Mouse (Mus musculus): Measurements from ENCODE around the gene Gstm5.
"Not testable (repeated sequence)": the region's sequence is repeated elsewhere in the genome, so short reads cannot be mapped to it uniquely, and the experiment has no call there.

Gstm5 gene

DNA sequence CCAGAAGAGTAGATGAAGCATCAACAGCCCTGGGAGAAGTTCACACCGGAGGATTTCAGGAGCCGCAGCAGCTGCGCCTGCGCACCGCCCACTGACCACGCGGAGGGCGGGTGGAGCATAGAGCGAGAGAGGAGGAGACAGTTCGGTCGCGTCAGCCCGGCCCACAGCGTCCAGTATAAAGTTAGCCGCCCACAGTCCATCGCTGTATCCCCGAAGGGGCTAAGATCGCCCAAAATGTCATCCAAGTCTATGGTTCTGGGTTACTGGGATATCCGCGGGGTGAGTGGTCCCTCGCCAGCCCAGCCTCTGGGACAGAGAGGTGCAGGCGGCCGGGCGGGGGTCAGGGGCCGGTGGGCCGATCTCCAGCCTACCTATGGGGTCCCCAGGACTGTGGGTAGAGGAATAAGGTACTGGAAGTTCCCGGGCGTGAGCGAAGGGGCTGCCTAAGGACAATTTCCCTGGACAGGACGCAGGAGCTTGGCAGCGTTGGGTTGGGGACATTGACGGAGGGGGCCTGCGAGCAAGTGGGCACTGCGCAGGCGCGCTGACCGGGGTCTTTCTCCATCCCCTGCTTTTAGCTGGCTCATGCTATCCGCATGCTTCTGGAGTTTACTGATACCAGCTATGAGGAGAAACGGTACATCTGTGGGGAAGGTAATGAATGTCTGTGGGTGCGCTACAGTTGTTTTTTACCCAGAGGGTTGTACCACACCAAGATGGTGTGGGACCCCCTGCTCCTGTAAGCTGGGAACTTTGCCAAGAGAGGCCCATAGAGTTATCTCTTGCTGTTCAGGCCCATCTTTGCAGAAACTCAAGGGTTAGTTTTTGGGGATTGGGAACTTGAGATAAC, at the start of gene Gstm5:
TSS of gene Gstm5 (plus strand) at position 102 of the 850 bp plus-strand sequence.
- peak; percentile 79 for DNase-seq (ENCODE audit: low spot score)

DNA sequence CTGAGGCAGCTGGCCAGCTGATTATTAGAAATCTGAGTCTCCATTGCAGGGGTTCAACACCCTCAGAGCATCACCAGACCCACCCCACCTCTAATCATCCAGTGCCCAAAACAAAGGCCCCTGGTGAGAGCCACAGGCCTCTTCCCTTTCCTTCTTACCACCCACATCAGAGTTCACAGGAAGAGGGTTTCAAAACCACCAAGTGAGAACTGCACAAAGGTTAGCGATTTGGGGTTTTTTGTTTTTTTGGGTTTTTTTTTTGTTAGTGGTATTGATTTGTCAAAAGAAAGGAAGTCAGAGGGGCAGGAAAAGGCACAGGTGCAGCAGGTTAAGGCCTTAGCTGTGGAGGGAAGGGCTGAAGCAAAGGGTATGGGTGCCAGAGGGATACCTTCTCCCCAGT, 49.4 kb upstream of the Gstm5 start:
- DNase-seq (ENCODE audit: low spot score) = no peak

DNA sequence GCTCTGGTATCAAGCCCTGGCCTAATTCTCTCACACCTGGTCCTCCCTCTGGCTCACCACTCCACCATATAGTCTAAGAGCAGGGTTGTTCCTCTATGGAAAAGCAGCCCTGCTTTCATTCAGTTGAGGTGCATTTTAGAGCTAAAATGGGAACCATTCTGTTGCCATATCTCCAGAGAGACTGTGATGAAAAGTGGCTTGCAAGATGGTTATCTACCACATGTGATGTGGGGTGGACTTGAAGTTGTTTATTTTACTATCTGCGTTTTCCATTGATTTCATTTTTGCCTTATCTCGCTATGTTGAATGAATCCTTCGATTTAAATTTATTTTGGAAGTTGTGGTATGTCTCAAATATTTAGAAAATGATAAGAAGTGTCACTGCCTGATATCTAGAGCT, 48.8 kb upstream of the Gstm5 start:
- DNase-seq (ENCODE audit: low spot score) = no peak

- no peak for DNase-seq (ENCODE audit: low spot score)
Observed at GRCm38 (mm10) chr3:107848126-107848525, 47.5 kb upstream of the Gstm5 start.

DNA sequence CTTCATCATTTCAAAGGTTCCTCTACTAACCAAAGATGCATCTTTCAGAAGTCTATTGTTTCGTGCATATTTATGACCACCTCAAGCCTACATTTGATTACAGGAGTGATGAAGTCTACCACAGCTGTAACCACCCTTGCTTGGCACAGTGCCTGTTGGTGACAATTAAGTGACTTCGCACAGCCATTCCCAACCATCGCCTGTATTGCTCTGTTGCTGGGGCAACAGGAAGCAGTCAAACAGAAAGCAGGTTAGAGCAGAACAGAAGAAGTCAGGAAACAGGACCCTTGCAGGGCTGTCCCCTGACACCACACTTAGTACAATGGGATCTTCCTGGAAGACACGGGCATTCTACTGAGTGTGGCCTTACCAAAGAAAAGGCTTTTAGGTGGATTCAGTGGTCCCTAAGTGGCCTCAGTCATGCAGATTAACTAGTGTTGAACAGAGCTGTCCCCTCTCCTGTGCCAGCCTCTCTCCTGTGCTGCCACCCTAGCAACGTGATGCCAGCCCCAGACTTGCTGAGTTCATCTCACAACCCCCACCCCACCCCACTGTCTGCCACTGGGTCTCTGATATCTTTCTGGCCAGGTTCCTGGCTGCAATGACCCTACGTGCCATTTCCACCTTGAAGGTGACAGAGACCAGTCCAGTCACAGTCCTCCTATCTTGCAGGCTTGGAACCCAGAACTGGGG, 46.5 kb upstream of the Gstm5 start:
- DNase-seq (ENCODE audit: low spot score) = no peak

DNA sequence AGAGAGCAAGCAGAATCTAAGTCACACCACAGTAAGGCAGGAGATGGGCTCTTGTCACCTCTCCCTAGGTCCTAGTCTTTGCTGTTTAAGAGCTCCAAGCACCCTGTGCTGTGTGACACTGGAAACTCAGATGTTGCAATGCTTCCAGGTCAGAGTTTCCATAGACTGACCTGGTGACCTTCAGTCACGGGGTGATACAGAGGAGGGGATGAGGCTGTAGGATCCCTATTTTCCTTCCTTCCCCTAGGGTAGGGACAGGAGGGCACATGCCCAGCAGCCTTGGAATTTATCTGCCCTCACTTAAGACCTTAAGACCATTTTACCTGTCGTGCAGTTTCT, 46.0 kb upstream of the Gstm5 start:
- DNase-seq (ENCODE audit: low spot score) = no peak

DNA sequence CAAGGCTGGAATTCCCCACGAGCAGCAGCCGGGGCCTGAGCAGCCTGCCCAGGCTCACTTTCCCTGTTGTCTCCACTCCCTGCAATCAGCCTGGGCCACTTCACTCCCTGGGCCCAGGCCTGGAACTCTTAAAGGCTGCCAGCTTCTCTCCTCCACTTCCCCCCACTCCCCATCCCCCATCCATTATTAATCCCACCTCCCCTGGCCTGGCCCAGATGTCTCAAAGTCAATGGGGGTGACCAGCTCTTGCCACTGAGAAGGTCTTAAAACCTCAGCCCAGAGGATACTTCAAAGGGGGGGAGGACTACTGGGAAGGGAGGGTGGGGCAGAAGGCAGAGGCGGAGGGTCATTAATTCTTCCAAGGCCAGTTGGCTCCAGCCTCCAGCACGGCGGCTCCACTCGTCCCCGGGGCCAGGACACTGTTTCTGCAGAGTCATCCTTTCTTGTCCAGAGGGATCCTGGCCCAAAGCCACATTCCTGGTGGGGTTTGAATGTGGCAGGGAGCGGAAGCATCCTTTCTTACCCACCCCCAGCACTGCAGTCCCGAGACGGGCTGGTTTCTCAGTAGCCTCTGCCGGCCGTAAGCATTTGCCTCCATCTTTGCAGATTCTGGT, 45.1 kb upstream of the Gstm5 start:
- DNase-seq (ENCODE audit: low spot score) = no peak

DNA sequence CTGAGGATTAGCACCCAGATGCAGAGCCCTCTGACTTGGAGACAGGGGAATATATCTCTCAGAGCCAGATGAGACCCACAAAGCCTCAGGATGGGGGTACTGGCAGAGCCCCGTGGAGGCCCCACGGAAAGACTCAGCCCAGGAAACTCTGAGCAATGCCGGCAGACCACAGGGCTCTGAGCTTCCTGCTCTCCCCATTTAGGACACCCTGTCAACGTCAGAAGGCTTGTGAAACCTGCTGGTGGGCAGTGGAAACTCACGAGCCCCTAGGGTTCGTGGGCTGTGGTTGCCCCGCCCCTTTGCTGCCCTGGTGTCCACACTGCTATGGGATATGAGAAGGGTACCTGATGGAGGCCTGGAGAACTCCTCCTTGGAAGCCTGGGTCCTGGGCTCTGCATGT, 42.8 kb upstream of the Gstm5 start:
- no peak for DNase-seq (ENCODE audit: low spot score)

DNA sequence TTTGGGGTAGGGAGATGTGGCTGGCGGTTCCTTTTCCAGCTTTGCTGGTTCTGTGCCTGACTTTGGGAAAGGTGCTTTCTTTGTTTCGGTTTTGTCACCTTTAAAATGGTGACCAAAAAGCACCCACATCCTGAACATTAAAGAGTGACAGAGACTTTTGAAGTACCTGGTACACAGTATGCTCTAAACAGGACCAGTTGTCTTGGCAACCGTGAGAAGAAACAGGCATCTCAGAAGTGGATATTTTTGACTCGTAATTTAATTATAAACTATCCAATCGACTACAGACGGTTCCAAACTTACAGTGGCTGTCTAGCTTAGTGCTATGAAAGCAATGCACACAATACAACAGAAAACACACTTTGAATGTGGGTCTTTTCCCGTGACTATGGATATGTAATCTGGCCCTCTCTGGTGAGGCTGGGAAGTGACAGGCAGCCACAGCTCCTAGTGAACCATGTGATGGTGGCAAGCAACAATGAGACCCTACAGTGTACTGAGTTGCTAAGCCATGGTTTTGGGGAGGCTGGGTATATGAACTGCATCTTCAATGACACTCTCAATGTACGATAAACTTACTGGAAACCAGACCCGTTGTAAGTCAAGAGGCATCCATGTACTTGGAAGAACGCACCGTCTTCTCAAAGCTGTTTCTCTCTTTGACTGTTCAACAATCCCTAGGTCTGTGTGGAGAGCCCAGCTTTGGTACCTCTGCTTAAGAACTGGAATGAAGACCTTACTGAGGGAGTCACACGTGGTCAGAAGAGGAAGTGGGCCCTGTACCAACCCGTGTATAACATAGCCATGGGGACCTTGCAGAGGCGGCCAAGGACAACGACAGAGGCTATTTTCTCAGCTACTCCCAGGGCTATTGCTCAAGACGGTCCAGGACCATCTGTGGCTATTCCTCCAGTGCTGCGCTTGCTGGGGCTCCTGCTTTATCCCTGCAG, 42.1 kb upstream of the Gstm5 start:
- no peak for DNase-seq (ENCODE audit: low spot score)

- no peak for DNase-seq (ENCODE audit: low spot score)
Observed at GRCm38 (mm10) chr3:107855368-107855767, 40.3 kb upstream of the Gstm5 start.

DNA sequence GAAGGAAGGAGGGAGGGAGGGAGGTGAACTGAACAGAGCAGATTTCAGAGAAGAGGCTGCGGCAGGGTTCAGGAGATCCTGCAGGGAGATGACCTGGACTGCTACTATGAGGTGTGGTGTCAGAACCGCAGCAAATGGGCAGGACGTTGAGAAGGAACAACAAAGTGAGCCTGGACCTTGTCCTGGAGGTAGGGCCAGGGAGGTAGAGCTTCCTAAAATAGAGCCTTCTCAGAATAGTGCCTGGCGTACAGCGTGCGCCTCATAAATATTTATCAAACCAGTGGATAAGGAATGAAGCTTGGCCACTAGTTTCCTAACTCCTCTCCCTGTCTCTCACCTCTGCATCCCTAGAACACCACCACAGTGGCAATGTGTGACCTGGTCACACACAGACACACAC, 38.0 kb upstream of the Gstm5 start:
- DNase-seq (ENCODE audit: low spot score) = no peak

DNA sequence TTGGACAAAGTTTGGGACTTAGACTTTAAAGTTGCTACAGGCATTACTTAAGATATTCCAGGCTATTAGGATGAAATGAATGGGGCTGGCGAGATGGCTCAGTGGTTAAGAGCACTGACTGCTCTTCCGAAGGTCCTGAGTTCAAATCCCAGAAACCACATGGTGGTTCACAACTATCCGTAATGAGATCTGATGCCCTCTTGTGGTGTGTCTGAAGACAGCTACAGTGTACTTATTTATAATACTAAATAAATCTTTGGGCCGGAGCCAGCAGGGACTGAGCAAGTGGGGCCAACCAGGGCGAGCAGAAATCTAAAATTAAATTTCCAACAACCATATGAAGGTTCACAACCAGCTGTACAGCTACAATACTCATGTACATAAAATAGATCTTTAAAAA, 34.1 kb upstream of the Gstm5 start:
- not testable (repeated sequence) for DNase-seq (ENCODE audit: low spot score)

- DNase-seq (ENCODE audit: low spot score) = no peak
Observed at GRCm38 (mm10) chr3:107862471-107862870, 33.1 kb upstream of the Gstm5 start.

DNA sequence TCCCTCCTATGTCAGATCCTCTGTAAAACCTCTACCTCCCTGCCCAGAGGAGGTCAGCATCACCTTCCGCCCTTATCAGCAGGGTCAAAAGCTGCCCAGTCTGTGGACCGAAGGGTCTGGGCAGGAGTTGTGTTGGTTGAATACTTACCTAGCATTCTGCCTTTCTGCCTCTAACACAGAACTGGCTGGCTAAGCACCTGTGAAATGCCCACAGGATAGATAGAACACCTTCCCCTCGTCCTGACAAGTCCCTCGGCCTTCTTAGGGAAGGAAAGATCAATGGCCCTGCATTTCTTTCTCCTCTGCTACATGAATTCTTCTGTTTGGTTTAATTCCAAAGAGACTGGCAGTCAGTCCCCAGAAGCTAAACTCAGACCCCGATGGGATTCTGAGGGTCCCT, 32.1 kb upstream of the Gstm5 start:
- DNase-seq (ENCODE audit: low spot score) = no peak

GRCm38 (mm10) chr3:107863898-107864603, 31.6 kb upstream of the Gstm5 start:
- DNase-seq (ENCODE audit: low spot score) = peak; percentile 71

GRCm38 (mm10) chr3:107865364-107866091, 30.1 kb upstream of the Gstm5 start:
- no peak for DNase-seq (ENCODE audit: low spot score)

DNA sequence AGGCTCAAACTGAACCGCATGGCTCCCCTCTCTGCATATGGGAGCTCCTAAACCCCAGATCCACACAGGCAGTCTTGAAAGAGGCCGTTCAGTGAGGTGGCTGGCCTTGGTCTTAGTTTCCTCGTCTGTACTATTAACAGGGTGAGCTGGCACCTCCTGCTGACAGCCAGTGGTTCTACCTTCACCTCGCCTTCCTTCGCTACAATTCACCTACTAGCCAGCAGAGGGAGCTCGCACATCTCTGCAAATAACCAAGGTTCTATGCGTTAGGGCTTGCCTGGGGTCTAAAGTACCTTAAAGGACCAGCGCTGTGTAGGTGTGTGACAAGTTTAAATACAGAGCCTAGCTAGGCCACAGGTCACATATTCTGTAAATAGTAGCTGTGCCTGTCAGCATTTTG, 28.5 kb upstream of the Gstm5 start:
- DNase-seq (ENCODE audit: low spot score) = peak; percentile 83

DNA sequence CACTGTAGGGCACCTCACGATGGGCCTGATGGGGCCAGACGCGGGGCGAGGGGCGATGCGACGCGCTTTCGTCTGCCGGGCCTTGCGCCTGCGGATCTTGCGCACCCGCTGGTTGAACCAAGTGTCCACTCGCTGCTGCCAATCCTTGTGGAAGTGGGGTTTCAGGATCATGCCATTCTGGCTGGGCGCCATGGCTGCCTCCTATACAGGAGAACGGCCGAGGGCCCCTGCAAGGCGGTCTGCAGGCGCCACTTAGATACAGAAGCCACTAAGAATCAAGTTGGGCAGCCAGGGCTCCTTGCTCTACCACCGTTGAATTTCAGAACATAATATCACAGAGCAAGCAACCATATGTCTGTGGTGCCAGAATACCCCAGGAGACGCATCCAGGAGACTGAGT, 27.2 kb upstream of the Gstm5 start:
- no peak for DNase-seq (ENCODE audit: low spot score)

GRCm38 (mm10) chr3:107869097-107869496, 26.5 kb upstream of the Gstm5 start:
- no peak for DNase-seq (ENCODE audit: low spot score)

- no peak for DNase-seq (ENCODE audit: low spot score)
Observed at GRCm38 (mm10) chr3:107869925-107870324, 25.7 kb upstream of the Gstm5 start.

Measured in c-Kit-positive CD71-positive TER-119-positive erythroid progenitor cells, embryonic 14.5 days (primary cell).